Mouse (Mus musculus): ENCODE data around the gene Mrc2.

Mrc2 gene

GRCm38 (mm10) chr11:105292124-105293071 lies at the start of gene Mrc2:
TSS of gene Mrc2 (plus strand) at chr11:105292643.
- no peak for DNase-seq (ENCODE audit: low spot score in 2 of 2)

GRCm38 (mm10) chr11:105246369-105246768 lies 46.1 kb upstream of the Mrc2 start:
- no peak for DNase-seq (ENCODE audit: low spot score in 2 of 2)

- DNase-seq (ENCODE audit: low spot score in 2 of 2) = no peak
Observed at GRCm38 (mm10) chr11:105246785-105247184, 45.7 kb upstream of the Mrc2 start.

GRCm38 (mm10) chr11:105247321-105247720 lies 45.1 kb upstream of the Mrc2 start:
- no peak for DNase-seq (ENCODE audit: low spot score in 2 of 2)

GRCm38 (mm10) chr11:105259733-105260132 lies 32.7 kb upstream of the Mrc2 start:
- DNase-seq (ENCODE audit: low spot score in 2 of 2) = no peak

GRCm38 (mm10) chr11:105261116-105261515 lies 31.3 kb upstream of the Mrc2 start:
- DNase-seq (ENCODE audit: low spot score in 2 of 2) = no peak

- no peak for DNase-seq (ENCODE audit: low spot score in 2 of 2)
Observed at GRCm38 (mm10) chr11:105261601-105262351, 30.7 kb upstream of the Mrc2 start.

GRCm38 (mm10) chr11:105264506-105264905 lies 27.9 kb upstream of the Mrc2 start:
- DNase-seq (ENCODE audit: low spot score in 2 of 2) = no peak

- no peak for DNase-seq (ENCODE audit: low spot score in 2 of 2)
Observed at GRCm38 (mm10) chr11:105264988-105265387, 27.5 kb upstream of the Mrc2 start.

- peak in 1 of 2 experiments; percentile 13 for DNase-seq (ENCODE audit: low spot score in 2 of 2)
Observed at GRCm38 (mm10) chr11:105270155-105270554, 22.3 kb upstream of the Mrc2 start.

GRCm38 (mm10) chr11:105280456-105280855 lies 12.0 kb upstream of the Mrc2 start:
- DNase-seq (ENCODE audit: low spot score in 2 of 2) = no peak

- no peak for DNase-seq (ENCODE audit: low spot score in 2 of 2)
Observed at GRCm38 (mm10) chr11:105281291-105281690, 11.2 kb upstream of the Mrc2 start.

GRCm38 (mm10) chr11:105281763-105282459 lies 10.5 kb upstream of the Mrc2 start:
- DNase-seq (ENCODE audit: low spot score in 2 of 2) = no peak

GRCm38 (mm10) chr11:105282460-105282859 lies 10.0 kb upstream of the Mrc2 start:
- DNase-seq (ENCODE audit: low spot score in 2 of 2) = no peak

GRCm38 (mm10) chr11:105283016-105283415 lies 9.4 kb upstream of the Mrc2 start:
- DNase-seq (ENCODE audit: low spot score in 2 of 2) = no peak

- no peak for DNase-seq (ENCODE audit: low spot score in 2 of 2)
Observed at GRCm38 (mm10) chr11:105285720-105286119, 6.7 kb upstream of the Mrc2 start.

GRCm38 (mm10) chr11:105289403-105289802 lies 3.0 kb upstream of the Mrc2 start:
- DNase-seq (ENCODE audit: low spot score in 2 of 2) = no peak

GRCm38 (mm10) chr11:105291681-105292123 lies 741 bp upstream of the Mrc2 start:
- no peak for DNase-seq (ENCODE audit: low spot score in 2 of 2)

- no peak for DNase-seq (ENCODE audit: low spot score in 2 of 2)
Observed at GRCm38 (mm10) chr11:105293101-105293581, 698 bp downstream of the Mrc2 start.

GRCm38 (mm10) chr11:105293901-105294494 lies 1.6 kb downstream of the Mrc2 start:
- no peak for DNase-seq (ENCODE audit: low spot score in 2 of 2)

GRCm38 (mm10) chr11:105296084-105296483 lies 3.6 kb downstream of the Mrc2 start:
- no peak for DNase-seq (ENCODE audit: low spot score in 2 of 2)

Measured in thymus, postnatal 10 days (tissue).